Mouse (Mus musculus) midbrain, embryonic 15.5 days (tissue): Measurements from ENCODE around the gene Gstm7. TPM values are rescaled to one million over a fixed set of nuclear protein-coding genes. Genes with fewer than 3 reads are reported as not detected.
"Not testable (repeated sequence)": the region's sequence is repeated elsewhere in the genome, so short reads cannot be mapped to it uniquely, and the experiment has no call there.

Source experiments
- ATAC-seq: fragments of 200-750 bp; cut with Nextera tagmentation; replicated peaks from 2 replicates; pipeline ENCODE4 v1.8.0; 2017; ENCODE audit warnings: moderate TSS enrichment
- H3K27ac ChIP-seq: fragments of 300-500 bp; sonication (generic); 2 replicates; pipeline ENCODE4 v1.5.1; 2015; ENCODE audit warnings: mild to moderate bottlenecking, inconsistent platforms
- H3K27me3 ChIP-seq: fragments of 300-500 bp; sonication (generic); replicated peaks from 2 replicates; pipeline ENCODE4 v1.6.1; 2015; ENCODE audit warnings: inconsistent platforms
- H3K36me3 ChIP-seq: fragments of 300-500 bp; sonication (generic); replicated peaks from 2 replicates; pipeline ENCODE4 v1.6.1; 2015; ENCODE audit warnings: inconsistent platforms
- H3K4me1 ChIP-seq: fragments of 300-500 bp; sonication (generic); 2 replicates; pipeline ENCODE4 v1.6.1; 2015; ENCODE audit warnings: inconsistent platforms
- H3K4me2 ChIP-seq: fragments of 300-500 bp; sonication (generic); 2 replicates; pipeline ENCODE4 v1.6.1; 2015; ENCODE audit warnings: inconsistent platforms, mild to moderate bottlenecking, moderate library complexity
- H3K4me3 ChIP-seq: fragments of 300-500 bp; sonication (generic); 2 replicates; pipeline ENCODE4 v1.5.1; 2015; ENCODE audit warnings: mild to moderate bottlenecking, inconsistent platforms
- H3K9ac ChIP-seq: fragments of 300-500 bp; sonication (generic); 2 replicates; pipeline ENCODE4 v1.6.1; 2015; ENCODE audit warnings: mild to moderate bottlenecking, inconsistent platforms
- H3K9me3 ChIP-seq: fragments of 300-500 bp; sonication (generic); 2 replicates; pipeline ENCODE4 v1.6.1; 2016; ENCODE audit warnings: inconsistent platforms
- WGBS: fragments of 180-500 bp; shearing (Covaris S2); methylation state at CpG from one replicate; pipeline ENCODE4 v1.1.7; 2015; ENCODE audit warnings: mixed read lengths; 5-methylcytosine and 5-hydroxymethylcytosine counted together
- polyA plus RNA-seq: library from polyadenylated mRNA; unstranded; fragments of >200 nt; fragmentation: Nextera tagmentation; extraction: Ambion mirVana; gene quantifications from 2 replicates; pipeline ENCODE4 v1.2.1, GENCODE M21; 2015

Gene Gstm7
- polyA plus RNA-seq, 1 experiment from 2014 or later, result 63.6 TPM

DNA sequence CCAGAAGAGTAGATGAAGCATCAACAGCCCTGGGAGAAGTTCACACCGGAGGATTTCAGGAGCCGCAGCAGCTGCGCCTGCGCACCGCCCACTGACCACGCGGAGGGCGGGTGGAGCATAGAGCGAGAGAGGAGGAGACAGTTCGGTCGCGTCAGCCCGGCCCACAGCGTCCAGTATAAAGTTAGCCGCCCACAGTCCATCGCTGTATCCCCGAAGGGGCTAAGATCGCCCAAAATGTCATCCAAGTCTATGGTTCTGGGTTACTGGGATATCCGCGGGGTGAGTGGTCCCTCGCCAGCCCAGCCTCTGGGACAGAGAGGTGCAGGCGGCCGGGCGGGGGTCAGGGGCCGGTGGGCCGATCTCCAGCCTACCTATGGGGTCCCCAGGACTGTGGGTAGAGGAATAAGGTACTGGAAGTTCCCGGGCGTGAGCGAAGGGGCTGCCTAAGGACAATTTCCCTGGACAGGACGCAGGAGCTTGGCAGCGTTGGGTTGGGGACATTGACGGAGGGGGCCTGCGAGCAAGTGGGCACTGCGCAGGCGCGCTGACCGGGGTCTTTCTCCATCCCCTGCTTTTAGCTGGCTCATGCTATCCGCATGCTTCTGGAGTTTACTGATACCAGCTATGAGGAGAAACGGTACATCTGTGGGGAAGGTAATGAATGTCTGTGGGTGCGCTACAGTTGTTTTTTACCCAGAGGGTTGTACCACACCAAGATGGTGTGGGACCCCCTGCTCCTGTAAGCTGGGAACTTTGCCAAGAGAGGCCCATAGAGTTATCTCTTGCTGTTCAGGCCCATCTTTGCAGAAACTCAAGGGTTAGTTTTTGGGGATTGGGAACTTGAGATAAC is 35.7 kb downstream of the Gstm7 start, which contains the start of gene Gstm5:
Gstm5 (plus strand) TSS at position 102 of the 850 bp plus-strand sequence.
- Histone ChIP-seq H3K27ac (peak within 1 kb of the TSS; percentile 84), H3K4me1 (peaks cover 16% of the 10 kb centered on the region), H3K27me3 (no peaks in the 10 kb centered on the region), H3K9ac (peak within 1 kb of the TSS; percentile 96), H3K9me3 (no peaks in the 10 kb centered on the region), H3K36me3 (0 out of 2 replicates have a peak, but pooled peaks cover 5% of the 10 kb centered on the region), H3K4me2 (peak within 1 kb of the TSS; percentile 90), H3K4me3 (peak within 1 kb of the TSS; percentile 96)
- WGBS, result 7% methylated on average over 40 of the region's 40 CpGs
- peak; percentile 98 for ATAC-seq

- 0 out of 2 replicates have a peak, but pooled peaks cover 5% of the 10 kb centered on the region for H3K36me3 ChIP-seq
- peak overlapping the region; percentile 96 for H3K4me3 ChIP-seq
- peak overlapping the region; percentile 90 for H3K4me2 ChIP-seq
- H3K27me3 ChIP-seq, result no peaks in the 10 kb centered on the region
- 9% methylated on average over 6 of the region's 6 CpGs for WGBS
- peak overlapping the region; percentile 84; the same call in 1 of the 2 replicates for H3K27ac ChIP-seq
- H3K4me1 ChIP-seq, result peaks cover 16% of the 10 kb centered on the region
- peak overlapping the region; percentile 96 for H3K9ac ChIP-seq
- no peaks in the 10 kb centered on the region for H3K9me3 ChIP-seq
- peak; percentile 35 for ATAC-seq
Observed at GRCm38 (mm10) chr3:107895194-107895719, 36.4 kb downstream of the Gstm7 start.

DNA sequence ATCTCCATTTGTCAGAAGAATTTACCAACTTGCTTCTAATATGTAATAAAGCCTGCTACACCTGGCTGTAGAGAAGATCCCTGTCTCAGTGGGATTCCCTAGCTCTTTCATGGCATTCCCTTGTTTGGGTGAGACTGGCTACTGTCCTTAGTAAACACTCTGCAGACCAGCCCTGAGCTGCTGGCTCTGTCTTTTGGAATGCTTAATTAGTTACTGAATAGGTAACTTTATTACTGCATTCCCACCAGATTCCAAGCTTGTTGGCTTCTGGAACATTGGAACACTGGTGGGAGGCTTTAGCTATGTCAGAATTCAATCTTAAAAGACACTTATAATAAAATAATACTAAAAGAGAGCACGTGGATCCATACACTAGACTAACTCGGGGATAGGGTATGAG is 42.4 kb downstream of the Gstm7 start:
- H3K9ac ChIP-seq, H3K27ac ChIP-seq, H3K4me3 ChIP-seq, H3K27me3 ChIP-seq, H3K36me3 ChIP-seq, ATAC-seq, H3K4me1 ChIP-seq, H3K9me3 ChIP-seq, H3K4me2 ChIP-seq: not testable (repeated sequence)
- 86% methylated on average over 2 of the region's 2 CpGs for WGBS

- Histone ChIP-seq H3K27ac (peak overlapping the region; percentile 17; the same call in 1 of the 2 replicates), H3K36me3 (no peaks in the 10 kb centered on the region), H3K4me3 (no peak overlapping the region), H3K9ac (no peak overlapping the region), H3K4me1 (no peaks in the 10 kb centered on the region; the same call in 1 of the 2 replicates), H3K9me3 (no peaks in the 10 kb centered on the region), H3K27me3 (no peaks in the 10 kb centered on the region), H3K4me2 (no peak overlapping the region)
- 80% methylated on average over 9 of the region's 9 CpGs for WGBS
- peak; percentile 92 for ATAC-seq
Observed at GRCm38 (mm10) chr3:107887674-107888495, 43.7 kb downstream of the Gstm7 start.

- H3K36me3 ChIP-seq, result no peaks in the 10 kb centered on the region
- ATAC-seq, result no peak
- H3K4me2 ChIP-seq, result no peak overlapping the region
- H3K4me1 ChIP-seq, result no peaks in the 10 kb centered on the region
- no peak overlapping the region for H3K9ac ChIP-seq
- no peaks in the 10 kb centered on the region for H3K27me3 ChIP-seq
- WGBS, result 82% methylated on average over 12 of the region's 12 CpGs
- H3K27ac ChIP-seq, result no peak overlapping the region
- no peaks in the 10 kb centered on the region for H3K9me3 ChIP-seq
- no peak overlapping the region for H3K4me3 ChIP-seq
Observed at GRCm38 (mm10) chr3:107877747-107878736, 53.6 kb downstream of the Gstm7 start.

GRCm38 (mm10) chr3:107877005-107877404 is 54.6 kb downstream of the Gstm7 start, which contains the start of gene Eps8l3:
Gene Eps8l3, plus strand, starts transcription at chr3:107877229.
- no peak within 1 kb of the TSS for H3K4me3 ChIP-seq

More at GRCm38 (mm10) chr3:107877005-107877404, 54.6 kb downstream of the Gstm7 start, which contains the start of gene Eps8l3:
- 91% methylated on average over 5 of the region's 5 CpGs for WGBS
- Histone ChIP-seq H3K4me2 (no peak within 1 kb of the TSS), H3K27me3 (no peaks in the 10 kb centered on the region), H3K27ac (no peak within 1 kb of the TSS), H3K9ac (no peak within 1 kb of the TSS), H3K9me3 (no peaks in the 10 kb centered on the region), H3K4me1 (no peaks in the 10 kb centered on the region), H3K36me3 (no peaks in the 10 kb centered on the region)
- no peak for ATAC-seq

Other genes starting within 250 kb of the Gstm7 start
- 115 and 117 TPM in 2 replicates for gene Ahcyl1, start 235.3 kb downstream of the Gstm7 start, polyA plus RNA-seq
- 6.7 and 7.9 TPM in 2 replicates for gene Csf1, start 171.3 kb downstream of the Gstm7 start, polyA plus RNA-seq
- 0.09 TPM in 1 of 2 replicates, not detected in the other for gene Eps8l3, start 54.6 kb downstream of the Gstm7 start, polyA plus RNA-seq
- 214 and 222 TPM in 2 replicates for gene Gstm5, start 36.0 kb downstream of the Gstm7 start, polyA plus RNA-seq
- gene Gstm6, start 11.9 kb upstream of the Gstm7 start, polyA plus RNA-seq, result 17.5 and 18.9 TPM in 2 replicates
- 0.25 TPM in 1 of 2 replicates, not detected in the other for gene Gstm3, start 37.5 kb upstream of the Gstm7 start, polyA plus RNA-seq
- gene Gstm2, start 54.6 kb upstream of the Gstm7 start, polyA plus RNA-seq, result 11.0 and 11.5 TPM in 2 replicates
- 74.4 and 97.4 TPM in 2 replicates for gene Gstm1, start 86.2 kb upstream of the Gstm7 start, polyA plus RNA-seq
- 18.3 and 19.8 TPM in 2 replicates for gene Gstm4, start 113.1 kb upstream of the Gstm7 start, polyA plus RNA-seq
- 67.9 and 76.2 TPM in 2 replicates for gene Ampd2, start 154.8 kb upstream of the Gstm7 start, polyA plus RNA-seq
- gene Gnat2, start 161.0 kb upstream of the Gstm7 start, polyA plus RNA-seq, result 0.28 and 0.38 TPM in 2 replicates
- gene Gnai3, start 214.3 kb upstream of the Gstm7 start, polyA plus RNA-seq, result 111 and 114 TPM in 2 replicates
- 5.2 and 5.7 TPM in 2 replicates for gene Gpr61, start 223.1 kb upstream of the Gstm7 start, polyA plus RNA-seq